Mouse (Mus musculus) ES-CJ7 (cell line): ENCODE measurements around the gene Adamts9.

ENCODE experiments used
- DNase-seq: peaks from one replicate; pipeline ENCODE4 v3.0.0; 2011; ENCODE audit warnings: low read depth, low spot score

The Adamts9 gene

DNA sequence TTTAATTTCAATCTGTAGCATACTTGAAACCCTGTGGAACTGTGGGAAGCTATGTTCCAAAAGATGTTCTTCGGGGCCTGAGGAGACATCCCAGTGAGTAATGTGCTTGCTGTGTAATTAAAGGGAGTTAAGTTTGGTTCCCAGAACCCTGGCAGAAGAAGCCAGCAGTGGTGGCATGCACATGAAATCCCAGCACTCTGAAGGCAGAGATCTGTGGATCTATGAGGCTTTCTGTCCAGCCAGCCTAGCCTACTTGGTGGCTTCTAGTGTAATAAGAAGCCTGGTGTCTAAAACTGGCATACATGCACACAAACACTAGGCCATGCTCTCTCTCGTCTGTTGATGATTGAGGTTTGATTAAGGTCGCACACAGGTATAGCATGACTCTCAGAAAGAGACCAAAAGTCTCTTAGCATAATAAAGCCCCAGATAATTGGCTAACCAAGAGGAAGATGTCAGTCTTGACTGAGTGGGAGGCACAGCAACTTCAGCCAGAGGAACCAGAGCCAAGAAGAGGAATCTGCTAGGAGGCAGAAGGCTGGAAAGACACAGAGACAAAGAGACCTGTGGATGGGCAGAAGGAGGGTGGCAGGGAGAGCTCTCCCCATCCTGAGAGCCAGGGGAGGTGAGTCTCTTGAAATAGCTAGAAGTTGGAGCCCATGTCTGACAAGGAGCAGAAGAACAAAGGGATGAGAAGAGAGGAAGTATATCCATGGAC is 138.9 kb downstream of the Adamts9 start:
- no peak for DNase-seq

GRCm38 (mm10) chr6:92803213-92803612 is 140.1 kb downstream of the Adamts9 start:
- no peak for DNase-seq

GRCm38 (mm10) chr6:92802421-92802820 is 140.9 kb downstream of the Adamts9 start:
- DNase-seq = no peak

DNA sequence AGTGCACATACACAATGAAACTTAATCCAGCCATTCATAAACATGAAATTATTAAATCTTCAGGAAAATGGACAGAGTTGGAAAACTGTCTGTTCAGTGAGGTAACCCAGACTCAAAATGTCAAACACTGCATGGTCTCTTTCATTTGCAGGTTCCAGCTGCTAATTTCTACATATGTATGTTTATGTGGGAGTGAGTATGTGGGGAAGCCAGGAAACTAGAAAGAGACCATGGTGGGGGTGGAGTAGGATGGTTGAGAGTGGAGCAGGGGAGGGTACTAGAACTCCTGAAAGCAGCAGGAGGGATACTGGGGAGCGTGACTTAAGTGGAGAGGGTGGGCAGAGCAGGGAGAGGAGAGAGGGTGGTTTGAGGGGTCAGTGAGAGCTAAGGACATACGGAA is 141.8 kb downstream of the Adamts9 start:
- DNase-seq = no peak

GRCm38 (mm10) chr6:92793804-92794203 is 149.5 kb downstream of the Adamts9 start:
- no peak for DNase-seq

GRCm38 (mm10) chr6:92787376-92787712 is 155.9 kb downstream of the Adamts9 start:
- DNase-seq = peak; percentile 93

DNA sequence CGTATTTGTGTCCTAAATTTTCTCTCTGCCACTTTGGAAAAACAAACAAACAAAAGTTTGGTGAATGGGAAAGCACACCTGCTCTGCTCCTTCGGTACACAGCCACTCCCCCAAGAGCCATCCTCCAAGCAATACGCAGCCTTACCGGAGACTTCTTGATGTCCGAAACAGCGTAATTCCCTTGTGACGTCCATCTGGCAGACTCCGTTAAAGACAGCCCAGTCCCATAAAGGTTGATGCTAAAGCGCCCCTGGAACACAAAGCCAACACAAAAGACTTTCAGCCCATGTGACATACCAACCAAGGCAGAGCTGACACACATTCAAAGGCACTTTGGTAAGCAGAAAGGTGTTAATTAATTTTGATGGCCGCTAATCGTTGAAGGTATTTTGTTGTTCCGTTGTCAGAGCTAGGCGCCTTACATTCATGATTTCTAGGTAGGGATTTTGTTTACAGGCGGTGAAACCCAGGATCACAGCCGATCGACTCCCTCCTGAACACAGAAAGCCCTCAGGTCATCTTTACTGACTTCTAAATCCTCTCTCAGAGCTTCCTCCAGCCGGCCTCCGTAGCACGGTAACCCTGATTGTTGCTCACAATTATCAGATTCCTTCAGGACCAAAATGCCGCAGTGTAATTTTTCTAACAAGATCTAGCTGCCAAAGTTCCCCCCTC is 156.5 kb downstream of the Adamts9 start:
- DNase-seq = peak; percentile 39

GRCm38 (mm10) chr6:92784782-92785181 is 158.5 kb downstream of the Adamts9 start:
- DNase-seq = peak; percentile 30

DNA sequence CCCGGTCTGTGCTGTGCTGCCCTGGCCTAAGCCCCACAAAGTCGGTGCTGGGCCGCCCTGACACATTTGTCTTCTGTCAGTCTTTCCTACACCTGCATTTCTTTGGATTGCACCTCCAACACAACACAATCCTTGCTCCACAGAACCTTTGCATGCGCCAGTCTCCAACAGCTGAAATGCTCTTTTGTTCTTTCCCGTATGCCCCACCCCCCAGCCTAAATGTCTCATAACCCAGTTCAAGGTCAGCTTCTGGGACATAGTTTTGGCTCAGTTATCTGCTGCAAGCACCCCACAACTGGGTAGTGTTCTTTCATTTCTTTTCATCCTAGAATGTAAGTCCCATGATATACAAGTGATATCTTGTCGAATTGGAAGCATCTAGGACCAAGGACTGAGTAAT is 161.8 kb downstream of the Adamts9 start:
- DNase-seq = no peak

GRCm38 (mm10) chr6:92779935-92780205 is 163.4 kb downstream of the Adamts9 start:
- no peak for DNase-seq

GRCm38 (mm10) chr6:92779140-92779934 is 164.0 kb downstream of the Adamts9 start:
- peak; percentile 56 for DNase-seq

DNA sequence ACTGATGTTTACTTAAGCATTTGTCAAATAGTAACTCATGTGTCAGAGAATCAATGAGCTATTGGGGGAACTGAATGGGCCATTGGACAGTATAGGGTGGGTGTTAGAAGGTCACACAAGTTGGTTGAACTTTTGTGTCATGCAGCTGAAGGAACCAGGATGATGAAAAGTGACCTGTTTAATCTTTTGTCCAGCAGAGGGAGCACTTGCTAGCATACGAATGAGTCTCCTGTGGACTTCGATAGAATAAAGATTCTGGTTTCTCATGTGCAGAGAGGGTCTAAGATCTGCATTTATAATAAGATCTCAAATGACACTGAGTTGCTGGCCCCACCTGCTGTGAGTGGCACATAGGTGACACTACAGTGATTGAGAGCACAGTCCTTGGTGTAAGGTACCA is 166.9 kb downstream of the Adamts9 start:
- DNase-seq = peak; percentile 69

DNA sequence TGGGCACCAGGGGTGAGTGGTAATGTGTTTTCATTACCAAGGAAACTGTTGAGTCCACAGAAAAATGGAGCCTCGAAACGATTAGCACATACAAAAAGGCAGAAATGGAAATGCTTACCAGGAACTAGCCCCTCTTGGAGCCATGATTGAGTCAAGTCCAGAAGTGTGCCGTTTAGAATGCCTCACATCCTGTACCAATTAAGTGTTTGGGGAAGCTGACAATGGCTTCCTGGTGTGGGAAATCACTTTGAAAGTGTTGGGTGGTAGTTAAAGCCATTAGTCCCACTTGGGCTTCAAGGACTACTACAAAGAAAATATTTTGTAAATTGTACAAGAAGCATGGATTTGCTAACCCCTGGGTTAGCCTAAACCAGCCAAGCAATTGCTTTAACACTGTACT is 180.9 kb downstream of the Adamts9 start:
- DNase-seq = no peak

DNA sequence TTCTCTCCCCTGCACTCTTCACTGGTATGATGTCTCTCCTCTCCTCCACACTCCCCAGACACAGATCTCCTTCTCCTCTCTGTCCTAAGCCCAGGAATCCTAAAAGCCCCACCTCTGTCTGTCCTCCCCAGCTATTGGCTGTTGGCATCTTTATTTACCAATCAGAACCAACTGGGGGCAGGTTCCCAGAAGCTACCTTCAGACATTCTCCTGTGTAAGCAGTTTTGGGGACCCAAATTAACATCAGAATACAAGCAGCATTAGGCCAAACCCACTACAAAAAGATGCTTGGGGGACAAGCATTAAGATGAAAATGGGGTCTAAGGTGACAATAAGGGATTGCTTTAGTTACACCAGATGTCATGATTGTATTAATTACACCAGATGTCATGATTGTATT is 183.7 kb downstream of the Adamts9 start:
- DNase-seq = peak; percentile 52

GRCm38 (mm10) chr6:92755826-92756225 is 187.5 kb downstream of the Adamts9 start:
- no peak for DNase-seq

DNA sequence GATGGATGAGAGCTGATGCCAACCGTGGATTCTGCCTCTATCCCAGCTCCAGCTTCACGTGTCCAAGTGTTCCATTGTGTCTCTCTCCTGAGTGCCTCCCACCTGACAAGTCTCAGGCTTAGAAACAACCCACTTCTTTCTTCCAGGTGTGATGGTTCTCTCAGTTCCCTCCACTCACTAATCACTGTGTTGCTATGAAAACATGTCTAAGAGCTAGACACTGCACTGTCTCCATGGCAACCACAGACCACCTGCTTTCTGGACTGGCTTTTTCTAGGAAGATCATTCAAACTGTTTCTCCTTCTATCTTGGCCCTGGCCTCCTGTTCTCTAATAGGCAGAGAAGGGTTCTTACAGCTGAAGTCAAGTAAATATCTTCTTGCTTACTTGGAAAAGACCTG is 190.6 kb downstream of the Adamts9 start:
- no peak for DNase-seq

- DNase-seq = no peak
Measured at GRCm38 (mm10) chr6:92749420-92749819, 193.9 kb downstream of the Adamts9 start.

- peak; percentile 83 for DNase-seq
Measured at GRCm38 (mm10) chr6:92743605-92744004, 199.7 kb downstream of the Adamts9 start.

DNA sequence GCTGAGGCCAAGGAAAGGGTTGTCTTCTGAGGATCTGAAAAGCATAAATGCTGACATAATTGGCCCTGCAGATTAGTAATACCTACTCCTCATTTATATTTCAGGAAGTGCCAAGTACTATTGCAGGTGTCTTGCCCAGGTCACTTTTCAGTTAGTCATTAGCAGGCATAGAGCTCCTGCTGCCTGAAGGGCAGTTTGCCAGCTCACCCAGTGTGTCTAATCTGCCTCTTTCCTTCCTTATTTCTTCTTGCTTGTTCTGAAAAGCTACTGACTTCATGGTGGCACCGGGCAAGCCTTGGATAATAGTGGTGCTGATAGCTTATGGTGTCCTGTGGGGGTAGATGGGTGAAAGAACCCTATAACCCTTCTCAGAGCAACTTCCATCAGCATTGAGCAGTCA is 206.2 kb downstream of the Adamts9 start:
- no peak for DNase-seq

GRCm38 (mm10) chr6:92733651-92734050 is 209.6 kb downstream of the Adamts9 start:
- DNase-seq = peak; percentile 40

- DNase-seq = no peak
Measured at GRCm38 (mm10) chr6:92728514-92728913, 214.8 kb downstream of the Adamts9 start.

GRCm38 (mm10) chr6:92728084-92728483 is 215.2 kb downstream of the Adamts9 start:
- DNase-seq = peak; percentile 91
